Mouse (Mus musculus) erythroblast, embryonic 14.5 days (primary cell): Measurements from ENCODE around the gene Clasrp. TPM values are rescaled to one million over a fixed set of nuclear protein-coding genes. Genes with fewer than 3 reads are reported as not detected.

Experiments
- H3K27me3 ChIP-seq: 2 replicates; pipeline ENCODE4 v1.6.1; 2012; ENCODE audit warnings: inconsistent platforms; ENCODE audit not compliant: control insufficient read depth
- H3K36me3 ChIP-seq: 2 replicates; pipeline ENCODE4 v1.6.1; 2012; ENCODE audit warnings: mild to moderate bottlenecking, inconsistent platforms; ENCODE audit not compliant: control insufficient read depth
- H3K4me1 ChIP-seq: 2 replicates; pipeline ENCODE4 v1.6.1; 2012; ENCODE audit warnings: inconsistent platforms; ENCODE audit not compliant: control insufficient read depth
- H3K4me3 ChIP-seq: replicated peaks from 2 replicates; pipeline ENCODE3; 2012; ENCODE audit warnings: moderate library complexity, mild to moderate bottlenecking, inconsistent platforms
- H3K9me3 ChIP-seq: 2 replicates; pipeline ENCODE4 v1.6.1; 2012; ENCODE audit warnings: low read length, inconsistent platforms, mixed read lengths; ENCODE audit not compliant: control insufficient read depth
- GATA1 ChIP-seq: IDR thresholded peaks from 2 replicates; pipeline ENCODE4 v1.6.1; 2012; ENCODE audit warnings: low read length, inconsistent platforms, mixed read lengths
- TAL1 ChIP-seq: IDR thresholded peaks from 3 replicates; pipeline ENCODE4 v1.6.1; 2012; ENCODE audit warnings: low read length, inconsistent platforms, mixed read lengths
- polyA plus RNA-seq: library from polyadenylated mRNA; stranded (reverse); fragments of >175 nt; gene quantifications from 2 replicates; pipeline ENCODE4 v1.2.3, GENCODE M21; 2012

Clasrp gene
- polyA plus RNA-seq, result 10.2 and 11.9 TPM in 2 replicates

DNA sequence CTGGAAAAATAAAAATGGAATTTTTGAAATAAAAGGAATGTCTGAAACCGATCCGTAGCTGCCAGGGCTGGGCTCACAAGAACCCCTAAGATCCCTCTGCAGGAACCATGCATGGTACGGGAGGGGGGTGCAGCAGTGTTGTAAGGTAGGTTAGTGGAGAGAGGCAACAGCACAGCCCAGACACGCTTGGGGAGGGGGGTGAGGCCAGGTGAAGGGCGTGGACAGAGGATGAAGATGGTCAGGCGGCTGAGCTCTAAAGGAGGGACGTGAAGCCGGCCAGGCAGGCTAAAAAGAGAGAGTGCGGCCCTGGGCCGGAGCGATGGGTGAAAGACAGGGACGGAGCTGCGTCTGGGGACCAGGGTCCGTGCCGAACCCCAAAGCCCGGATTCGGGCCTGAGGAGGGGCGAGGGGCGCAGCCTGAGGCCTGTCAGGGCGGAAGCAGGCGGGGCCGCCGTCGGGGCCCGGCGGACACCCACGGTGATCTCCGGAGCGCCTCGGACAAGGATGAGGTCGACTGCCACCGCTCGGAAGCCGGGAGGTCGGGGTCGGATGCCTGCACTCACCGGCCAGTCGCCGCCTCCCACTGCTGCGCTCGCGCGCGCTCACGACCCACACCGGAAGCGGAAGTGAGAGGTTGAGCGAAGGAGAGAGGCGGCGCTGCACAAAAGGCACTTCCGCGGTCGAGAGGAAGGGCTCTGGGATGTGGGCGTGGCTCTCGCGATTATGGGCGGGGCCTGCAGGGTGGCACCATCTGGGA is at the start of gene Clasrp:
Clasrp (minus strand) TSS at position 638 of the 757 bp plus-strand sequence.
- H3K4me3 ChIP-seq, result peak within 1 kb of the TSS; percentile 70
- peaks cover 39% of the 10 kb centered on the region for H3K36me3 ChIP-seq
- peaks cover 46% of the 10 kb centered on the region for H3K4me1 ChIP-seq
- no peaks in the 10 kb centered on the region for H3K27me3 ChIP-seq
- no peaks in the 10 kb centered on the region for H3K9me3 ChIP-seq
- TF ChIP-seq GATA1 (no peak), TAL1 (no peak)

DNA sequence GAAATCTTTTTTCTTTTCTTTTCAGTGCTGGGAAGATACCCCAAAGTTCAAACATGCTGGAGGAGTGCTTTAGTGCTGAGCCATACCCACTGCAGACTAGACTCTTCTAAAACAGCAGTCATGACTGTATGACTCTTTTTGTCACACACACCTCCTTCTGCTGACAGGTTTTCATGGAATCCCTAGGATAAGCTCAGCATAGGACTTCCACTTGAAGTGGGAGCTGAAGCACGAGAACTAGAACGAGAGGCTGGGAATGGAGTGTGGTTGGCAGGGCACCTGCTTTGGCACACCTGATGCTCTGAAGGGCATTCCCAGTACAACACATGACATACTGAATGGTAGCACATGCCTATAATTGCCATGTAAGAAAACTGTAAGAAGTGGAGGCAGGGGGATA is 48.3 kb upstream of the Clasrp start:
- peaks cover 93% of the 10 kb centered on the region for H3K36me3 ChIP-seq
- no peaks in the 10 kb centered on the region for H3K27me3 ChIP-seq
- no peak overlapping the region for H3K4me3 ChIP-seq
- no peaks in the 10 kb centered on the region for H3K9me3 ChIP-seq
- TF ChIP-seq GATA1 (no peak), TAL1 (no peak)
- peaks cover 30% of the 10 kb centered on the region for H3K4me1 ChIP-seq

DNA sequence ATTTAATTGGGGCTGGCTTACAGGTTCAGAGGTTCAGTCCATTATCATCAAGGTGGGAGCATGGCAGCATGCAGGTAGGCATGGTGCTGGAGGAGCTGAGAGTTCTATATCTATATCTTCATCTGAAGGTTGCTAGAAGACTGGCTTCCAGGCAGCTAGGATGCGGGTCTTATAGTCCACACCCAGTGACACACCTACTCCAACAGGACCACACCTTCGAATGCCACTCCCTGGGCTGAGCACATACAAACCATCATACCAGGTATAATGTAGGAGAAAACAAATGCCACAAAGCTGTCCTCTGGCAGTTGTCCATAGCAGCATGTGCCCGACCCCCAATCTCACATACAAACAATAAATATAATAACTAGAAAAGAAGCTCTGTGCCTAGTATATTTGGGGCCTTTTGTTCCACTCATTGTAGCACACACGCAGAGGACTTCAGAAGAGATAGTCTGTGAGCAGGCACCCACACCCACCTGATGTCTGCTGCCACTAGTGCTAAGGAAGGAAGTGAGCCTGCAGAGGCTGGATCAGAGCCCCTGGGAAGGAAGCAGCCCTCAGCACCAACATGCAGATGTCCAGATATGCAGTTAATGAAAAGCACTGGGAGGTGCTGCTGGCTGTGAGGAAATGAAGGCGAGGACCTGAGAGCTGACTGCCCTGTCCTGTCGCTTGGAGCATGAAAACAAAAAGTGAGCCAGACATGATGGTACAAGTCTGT is 46.9 kb upstream of the Clasrp start:
- TF ChIP-seq TAL1, result no peak
- no peak for TF ChIP-seq GATA1
- Histone ChIP-seq H3K4me3 (no peak overlapping the region), H3K36me3 (peaks cover 90% of the 10 kb centered on the region)

DNA sequence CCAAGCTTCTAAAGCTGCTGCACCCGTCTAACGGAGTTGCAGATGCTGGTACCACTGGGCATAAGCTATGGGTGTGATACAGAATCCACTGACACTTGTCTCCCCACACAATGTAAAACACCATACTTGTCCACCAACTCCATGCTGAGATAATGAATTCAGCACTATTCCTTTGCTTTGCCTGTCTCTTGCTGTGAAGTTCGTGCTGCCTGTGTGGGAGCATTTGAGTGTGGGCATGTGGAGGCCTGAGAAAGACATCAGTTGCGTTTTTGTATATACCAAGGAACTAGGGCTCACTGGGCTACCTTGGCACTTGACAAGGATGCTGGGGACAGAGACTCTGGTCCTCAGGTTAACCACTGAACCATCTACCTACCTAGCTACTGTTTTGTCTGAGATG is 36.9 kb upstream of the Clasrp start:
- H3K4me1 ChIP-seq, result no peaks in the 10 kb centered on the region
- no peak overlapping the region for H3K4me3 ChIP-seq
- H3K27me3 ChIP-seq, result no peaks in the 10 kb centered on the region
- H3K9me3 ChIP-seq, result no peaks in the 10 kb centered on the region
- TF ChIP-seq GATA1 (no peak), TAL1 (no peak)
- H3K36me3 ChIP-seq, result peaks cover 99% of the 10 kb centered on the region

More for the DNA sequence above, 46.9 kb upstream of the Clasrp start:
- peaks cover 27% of the 10 kb centered on the region for H3K4me1 ChIP-seq
- H3K27me3 ChIP-seq, result no peaks in the 10 kb centered on the region
- H3K9me3 ChIP-seq, result no peaks in the 10 kb centered on the region

DNA sequence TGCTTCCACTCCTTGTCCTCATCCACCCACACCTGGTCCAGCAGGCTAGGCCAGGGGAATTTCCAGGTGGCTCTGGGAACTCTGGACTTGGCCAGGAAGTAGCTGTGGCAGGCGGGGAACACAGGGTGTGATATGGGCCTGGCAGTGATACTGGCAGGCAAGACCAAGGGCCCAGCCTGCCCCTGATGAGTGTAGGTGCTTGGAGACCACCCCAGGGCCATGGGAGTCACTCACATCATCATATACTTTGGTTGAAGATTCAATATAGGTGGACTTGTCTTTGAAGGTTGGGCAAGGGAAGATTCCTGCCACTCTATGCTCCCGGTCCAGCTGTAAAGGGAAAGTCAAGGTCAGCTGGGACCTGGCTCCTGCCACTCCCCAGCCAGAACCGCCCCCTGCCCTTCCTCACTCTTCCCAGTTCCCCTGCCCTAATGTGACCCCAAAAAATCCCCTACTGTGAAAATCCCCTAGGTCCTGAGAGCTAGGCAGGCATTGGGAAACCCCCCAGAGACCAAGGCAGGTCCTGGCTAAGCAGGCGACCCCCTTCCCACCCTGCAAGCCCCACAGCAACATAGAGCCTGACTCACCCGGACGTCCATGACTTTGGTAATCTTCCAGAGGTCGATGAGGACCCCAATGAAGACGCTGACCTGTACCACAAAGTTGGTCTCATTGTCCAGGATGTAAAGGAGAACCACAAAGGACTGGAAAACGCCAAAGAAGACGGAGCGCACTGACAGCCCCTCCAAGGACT is 31.0 kb upstream of the Clasrp start:
- Histone ChIP-seq H3K36me3 (peaks cover 89% of the 10 kb centered on the region), H3K27me3 (no peaks in the 10 kb centered on the region), H3K4me1 (peaks cover 38% of the 10 kb centered on the region)

DNA sequence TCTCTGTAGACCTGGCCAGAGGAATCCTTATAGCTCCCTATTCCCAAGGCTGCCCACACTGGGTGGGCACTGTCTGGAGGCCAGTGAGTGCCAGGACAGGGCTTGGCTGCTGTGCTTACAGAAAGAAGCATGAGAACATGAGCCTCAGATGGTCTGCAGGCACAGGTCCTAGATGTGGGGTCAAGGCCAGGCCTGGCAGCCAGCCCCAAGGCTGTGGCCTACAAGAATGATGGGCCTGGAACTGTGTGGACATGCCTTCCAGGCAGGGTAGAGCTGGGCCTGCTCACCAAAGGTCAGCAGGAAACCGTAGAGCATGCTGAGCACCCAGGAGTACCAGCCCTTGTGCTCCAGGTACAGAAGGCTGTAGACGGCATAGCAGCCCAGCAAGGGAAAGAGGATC is 30.3 kb upstream of the Clasrp start:
- TF ChIP-seq GATA1 (no peak), TAL1 (no peak)
- peaks cover 83% of the 10 kb centered on the region for H3K36me3 ChIP-seq
- H3K4me3 ChIP-seq, result no peak overlapping the region
- H3K9me3 ChIP-seq, result no peaks in the 10 kb centered on the region
- H3K4me1 ChIP-seq, result peaks cover 44% of the 10 kb centered on the region
- no peaks in the 10 kb centered on the region for H3K27me3 ChIP-seq

More for the DNA sequence above, 31.0 kb upstream of the Clasrp start:
- Histone ChIP-seq H3K4me3 (no peak overlapping the region), H3K9me3 (no peaks in the 10 kb centered on the region)
- no peak for TF ChIP-seq GATA1
- TF ChIP-seq TAL1, result no peak

DNA sequence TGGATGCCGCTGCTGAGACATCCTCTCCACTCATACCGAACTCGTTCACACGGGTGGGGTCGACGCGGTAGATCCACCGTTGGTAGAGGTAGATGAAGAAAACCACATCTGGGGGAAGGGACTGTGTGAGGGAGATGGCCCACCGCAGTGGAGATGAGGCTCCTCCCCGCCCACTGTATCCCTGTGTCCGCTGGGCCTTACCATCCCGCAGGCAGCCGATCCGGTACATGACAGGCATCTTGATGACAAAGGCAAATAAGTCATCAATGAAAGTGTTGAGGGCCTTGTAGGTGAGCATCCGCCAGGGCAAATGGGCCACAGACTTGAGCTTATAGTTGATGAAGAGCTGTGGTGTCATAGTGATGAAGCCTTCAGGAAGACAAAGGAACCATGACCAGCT is 29.6 kb upstream of the Clasrp start:
- Histone ChIP-seq H3K36me3 (peaks cover 75% of the 10 kb centered on the region), H3K4me1 (peaks cover 52% of the 10 kb centered on the region), H3K27me3 (no peaks in the 10 kb centered on the region), H3K4me3 (no peak overlapping the region), H3K9me3 (no peaks in the 10 kb centered on the region)
- TF ChIP-seq TAL1 (no peak), GATA1 (no peak)

DNA sequence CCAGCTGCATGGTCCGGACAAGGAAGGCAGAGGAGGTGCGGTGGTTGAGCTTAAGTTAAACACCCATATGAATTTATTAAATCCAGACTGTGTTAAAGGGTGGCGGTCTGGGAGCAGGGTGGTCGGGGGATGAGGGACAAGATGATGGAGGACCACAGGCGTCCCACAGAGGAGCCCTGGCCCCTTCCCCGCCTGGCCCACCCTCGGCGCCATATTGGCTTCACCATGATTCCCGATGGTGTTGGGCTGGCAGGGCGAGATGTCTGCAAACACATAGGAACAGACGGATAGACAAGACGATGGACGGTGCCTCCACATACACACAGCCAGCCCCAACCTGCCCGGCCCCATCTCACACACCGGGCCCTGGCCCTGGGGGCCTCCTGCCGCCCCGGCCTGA is 28.9 kb upstream of the Clasrp start:
- no peaks in the 10 kb centered on the region for H3K27me3 ChIP-seq
- peaks cover 69% of the 10 kb centered on the region for H3K36me3 ChIP-seq
- H3K9me3 ChIP-seq, result no peaks in the 10 kb centered on the region
- no peak overlapping the region for H3K4me3 ChIP-seq
- peaks cover 58% of the 10 kb centered on the region for H3K4me1 ChIP-seq
- TF ChIP-seq GATA1 (no peak), TAL1 (no peak)

DNA sequence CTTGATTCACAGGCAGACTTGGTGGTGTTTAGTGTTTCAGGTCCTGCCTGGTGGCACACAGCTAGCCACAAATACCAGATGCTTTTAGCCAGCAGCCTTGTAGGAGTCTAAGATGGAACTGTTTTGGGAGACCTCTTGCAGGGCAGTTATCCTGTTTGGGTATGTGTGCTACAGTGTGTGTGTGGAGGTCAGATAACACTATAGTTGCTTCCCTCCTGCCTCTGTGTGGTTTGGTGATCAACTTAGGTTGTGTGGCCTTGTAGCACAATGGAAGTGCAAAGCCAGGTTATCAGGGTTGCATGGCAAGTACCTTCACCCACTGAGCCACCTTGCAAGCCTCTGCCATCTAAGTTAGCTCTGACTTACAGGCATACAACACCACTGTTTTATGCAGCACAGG is 28.4 kb upstream of the Clasrp start:
- Histone ChIP-seq H3K4me1 (peaks cover 63% of the 10 kb centered on the region), H3K4me3 (peak overlapping the region; percentile 15), H3K9me3 (no peaks in the 10 kb centered on the region), H3K27me3 (no peaks in the 10 kb centered on the region), H3K36me3 (peaks cover 64% of the 10 kb centered on the region)
- TF ChIP-seq TAL1, result peak; percentile 55; the same call in 2 of the 3 replicates
- peak; percentile 17; the same call in 1 of the 2 replicates for TF ChIP-seq GATA1
